Mouse (Mus musculus): ENCODE results near the gene Akirin1. TPM values are rescaled to one million over a fixed set of nuclear protein-coding genes. Genes with fewer than 3 reads are reported as not detected.

Gene Akirin1
- total and polyA plus RNA-seq, 3 experiments = 27.9 to 52.1 (median 35.6) TPM

DNA sequence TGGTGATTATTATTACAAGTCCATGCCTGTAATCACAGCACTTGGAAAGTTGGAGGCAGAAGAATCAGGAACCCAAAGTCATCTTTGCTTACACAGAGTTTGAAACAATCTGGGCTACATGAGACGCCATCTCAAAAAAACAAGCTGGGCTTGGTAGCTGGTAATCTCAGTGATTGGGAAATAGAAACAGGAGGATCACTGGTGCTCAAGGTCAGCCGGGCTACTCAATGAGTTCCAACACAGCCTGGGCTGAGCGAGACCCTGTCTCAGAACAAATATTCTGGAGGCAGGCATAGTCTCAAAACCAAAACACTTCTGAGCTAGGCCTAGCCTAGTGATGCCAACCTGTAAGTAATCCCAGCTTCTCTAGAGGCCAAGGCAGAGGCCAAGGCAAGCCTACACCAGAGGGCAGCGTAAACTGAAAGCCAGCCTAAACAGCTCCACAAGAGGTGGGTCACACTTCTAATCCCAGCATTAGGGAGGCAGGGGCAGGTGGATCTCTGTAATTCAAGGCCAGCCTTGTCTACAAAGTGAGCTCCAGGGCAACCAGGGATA lies 4.8 kb downstream of the Akirin1 start:
- peaks cover 9 to 56% of the 10 kb centered on the region in 2 experiments for H3K4me1 ChIP-seq (ENCODE audit: control insufficient read depth in 1 of 2, insufficient read depth in 2 of 2)
- TF ChIP-seq ETS1 (conservative IDR thresholded peaks at IDR 0.05; ENCODE audit: low read depth, low read length) = no peak
- TF ChIP-seq CTCF (conservative IDR thresholded peaks at IDR 0.05 in 1 of 2, IDR thresholded peaks at IDR 0.05 in 1 of 2; ENCODE audit: low read depth in 2 of 2, low read length in 2 of 2) = peak in 1 of 2 experiments; percentile 30; a peak in 2 of 4 replicates

DNA sequence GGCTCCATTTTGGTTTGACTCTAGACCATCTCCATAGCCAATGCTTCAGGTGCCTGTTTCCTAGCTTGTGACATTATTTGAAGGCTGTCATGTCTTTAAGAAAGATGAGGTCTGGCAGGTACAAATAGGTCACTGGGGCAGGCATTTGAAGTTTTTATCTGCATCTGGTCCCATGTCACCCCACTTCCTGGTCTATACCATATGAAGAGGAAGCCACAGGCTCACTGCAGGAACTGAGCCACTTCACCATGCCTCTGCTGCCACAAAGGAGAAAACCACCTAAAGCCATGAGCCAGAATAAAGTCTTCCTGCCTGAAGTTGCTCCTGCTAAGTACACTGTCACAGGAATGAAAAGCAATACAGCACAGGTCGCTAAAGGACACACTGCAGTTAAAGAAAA lies 7.3 kb downstream of the Akirin1 start:
- Histone ChIP-seq H3K79me2 (replicated peaks; ENCODE audit: control insufficient read depth, extremely low read depth, insufficient read depth, poor library complexity, severe bottlenecking) (peaks cover 62% of the 10 kb centered on the region), H3K27me3 (replicated peaks) (no peaks in the 10 kb centered on the region), H3K36me3 (replicated peaks in 1 of 2; ENCODE audit: control insufficient read depth in 1 of 2, insufficient read depth in 1 of 2, low read length in 1 of 2) (peaks cover 22 to 60% of the 10 kb centered on the region in 2 experiments), H3K9ac (ENCODE audit: insufficient read depth, low read depth) (no peak overlapping the region), H3K4me2 (ENCODE audit: insufficient read depth, low read depth, poor library complexity, severe bottlenecking) (no peak overlapping the region), H3K9me3 (replicated peaks; ENCODE audit: low read length) (no peaks in the 10 kb centered on the region), H3K4me1 (ENCODE audit: control insufficient read depth in 1 of 2, insufficient read depth in 2 of 2) (peaks cover 21 to 73% of the 10 kb centered on the region in 2 experiments), H3K27ac (ENCODE audit: insufficient read depth, low read depth) (no peak overlapping the region), H3K4me3 (replicated peaks in 1 of 3; ENCODE audit: low read depth in 2 of 3, low read length in 2 of 3, poor library complexity in 1 of 3) (no peak overlapping the region)
- TF ChIP-seq POLR2A (IDR thresholded peaks at IDR 0.05; ENCODE audit: low read depth, low read length) = no peak
- TF ChIP-seq EP300 (IDR thresholded peaks at IDR 0.05; ENCODE audit: low read length) = no peak
- no peak for TF ChIP-seq MAX (IDR thresholded peaks at IDR 0.05; ENCODE audit: low read length)
- no peak for TF ChIP-seq NRF1 (IDR thresholded peaks at IDR 0.05; ENCODE audit: low read depth, low read length)
- TF ChIP-seq SIN3A (IDR thresholded peaks at IDR 0.05; ENCODE audit: low read length) = no peak
- no peak for TF ChIP-seq ZC3H11A (IDR thresholded peaks at IDR 0.05; ENCODE audit: low read depth, low read length)
- no peak for TF ChIP-seq JUN (IDR thresholded peaks at IDR 0.05; ENCODE audit: insufficient read depth, low read depth, low read length)
- TF ChIP-seq HCFC1 (IDR thresholded peaks at IDR 0.05; ENCODE audit: low read depth, low read length) = no peak
- TF ChIP-seq UBTF (IDR thresholded peaks at IDR 0.05; ENCODE audit: low read depth, low read length) = no peak
- TF ChIP-seq NELFE (IDR thresholded peaks at IDR 0.05; ENCODE audit: low read depth, low read length) = no peak
- dilution Hi-C loops (cut with MboI; ENCODE audit: extremely low pct_ligation_motif_present, extremely low pct_unique_long_range_greater_than_20kb, low sequenced_read_pairs) (no loop called here), in situ Hi-C loops (cut with MboI; ENCODE audit: low pct_ligation_motif_present, low pct_unique_long_range_greater_than_20kb, low sequenced_read_pairs) (no loop called here)
- DNase-seq (ENCODE audit: extremely low read depth) = no peak

More for the DNA sequence above, 4.8 kb downstream of the Akirin1 start:
- no peaks in the 10 kb centered on the region for H3K9me3 ChIP-seq (replicated peaks; ENCODE audit: low read length)
- dilution Hi-C loops (cut with MboI; ENCODE audit: extremely low pct_ligation_motif_present, extremely low pct_unique_long_range_greater_than_20kb, low sequenced_read_pairs) (no loop called here), in situ Hi-C loops (cut with MboI; ENCODE audit: low pct_ligation_motif_present, low pct_unique_long_range_greater_than_20kb, low sequenced_read_pairs) (no loop called here)
- no peak overlapping the region for H3K27ac ChIP-seq (ENCODE audit: insufficient read depth, low read depth)
- no peak for DNase-seq (ENCODE audit: extremely low read depth)
- no peak overlapping the region for H3K4me2 ChIP-seq (ENCODE audit: insufficient read depth, low read depth, poor library complexity, severe bottlenecking)
- H3K27me3 ChIP-seq (replicated peaks) = no peaks in the 10 kb centered on the region
- no peak overlapping the region for H3K9ac ChIP-seq (ENCODE audit: insufficient read depth, low read depth)
- H3K4me3 ChIP-seq (replicated peaks in 1 of 3; ENCODE audit: low read depth in 2 of 3, low read length in 2 of 3, poor library complexity in 1 of 3) = no peak overlapping the region
- H3K36me3 ChIP-seq (replicated peaks in 1 of 2; ENCODE audit: control insufficient read depth in 1 of 2, insufficient read depth in 1 of 2, low read length in 1 of 2) = peaks cover 10 to 40% of the 10 kb centered on the region in 2 experiments
- H3K79me2 ChIP-seq (replicated peaks; ENCODE audit: control insufficient read depth, extremely low read depth, insufficient read depth, poor library complexity, severe bottlenecking) = peaks cover 78% of the 10 kb centered on the region

DNA sequence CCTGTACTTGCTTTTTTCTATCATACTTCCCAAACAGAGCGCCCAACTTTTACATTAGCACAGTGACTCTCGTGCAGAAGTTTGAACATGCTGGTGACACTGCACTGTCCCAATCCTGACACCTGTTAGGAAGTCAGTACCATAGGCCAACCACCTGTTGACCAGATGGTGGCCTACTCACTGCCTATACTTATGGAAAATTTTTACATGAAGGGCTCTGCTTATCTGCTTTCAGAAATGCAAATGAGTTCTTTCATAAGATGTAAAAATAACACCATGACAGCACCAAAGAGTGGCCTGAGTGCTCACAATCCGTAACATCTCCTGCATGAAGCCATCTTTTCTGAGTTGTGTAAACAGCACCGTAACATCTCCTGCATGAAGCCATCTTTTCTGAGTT lies 11.4 kb downstream of the Akirin1 start:
- H3K36me3 ChIP-seq (replicated peaks in 1 of 2; ENCODE audit: control insufficient read depth in 1 of 2, insufficient read depth in 1 of 2, low read length in 1 of 2) = peaks cover 39 to 70% of the 10 kb centered on the region in 2 experiments
- dilution Hi-C loops (cut with MboI; ENCODE audit: extremely low pct_ligation_motif_present, extremely low pct_unique_long_range_greater_than_20kb, low sequenced_read_pairs) = no loop called here
- TF ChIP-seq CTCF (conservative IDR thresholded peaks at IDR 0.05 in 1 of 2, IDR thresholded peaks at IDR 0.05 in 1 of 2; ENCODE audit: low read depth in 2 of 2, low read length in 2 of 2) (peak in 1 of 2 experiments; percentile 5; a peak in 1 of 4 replicates), IRF4 (IDR thresholded peaks at IDR 0.05; ENCODE audit: low read depth, low read length) (peak; percentile 61; the same call in 1 of the 2 replicates), MYC (IDR thresholded peaks at IDR 0.05; ENCODE audit: low read depth, low read length) (peak; percentile 58; the same call in 1 of the 2 replicates), JUN (IDR thresholded peaks at IDR 0.05; ENCODE audit: insufficient read depth, low read depth, low read length) (peak; percentile 71), ZNF384 (IDR thresholded peaks at IDR 0.05; ENCODE audit: low read depth, low read length) (no peak), ETS1 (conservative IDR thresholded peaks at IDR 0.05; ENCODE audit: low read depth, low read length) (peak; percentile 91), ZMIZ1 (IDR thresholded peaks at IDR 0.05; ENCODE audit: low read depth, low read length) (no peak), POLR2AphosphoS2 (IDR thresholded peaks at IDR 0.05; ENCODE audit: low read depth, low read length) (no peak), MAX (IDR thresholded peaks at IDR 0.05; ENCODE audit: low read length) (peak; percentile 69), SIN3A (IDR thresholded peaks at IDR 0.05; ENCODE audit: low read length) (peak; percentile 83), EP300 (IDR thresholded peaks at IDR 0.05; ENCODE audit: low read length) (peak; percentile 84), HCFC1 (IDR thresholded peaks at IDR 0.05; ENCODE audit: low read depth, low read length) (no peak), E2F4 (IDR thresholded peaks at IDR 0.05; ENCODE audit: insufficient replicate concordance, low read depth, low read length) (no peak), TCF12 (IDR thresholded peaks at IDR 0.05; ENCODE audit: low read depth, low read length) (peak; percentile 97), JUND (conservative IDR thresholded peaks at IDR 0.05; ENCODE audit: low read depth, low read length) (peak; percentile 56; the same call in 1 of the 2 replicates), MXI1 (IDR thresholded peaks at IDR 0.05; ENCODE audit: low read depth, low read length) (peak; percentile 48; the same call in 1 of the 2 replicates), MEF2A (IDR thresholded peaks at IDR 0.05; ENCODE audit: borderline replicate concordance, low read depth, low read length) (peak; percentile 94), RCOR1 (conservative IDR thresholded peaks at IDR 0.05; ENCODE audit: low read depth, low read length) (peak; percentile 81; the same call in 1 of the 2 replicates), TBP (conservative IDR thresholded peaks at IDR 0.05; ENCODE audit: low read depth, low read length) (no peak)

More for the DNA sequence above, 11.4 kb downstream of the Akirin1 start:
- Histone ChIP-seq H3K4me3 (replicated peaks in 1 of 3; ENCODE audit: low read depth in 2 of 3, low read length in 2 of 3, poor library complexity in 1 of 3) (no peak overlapping the region), H3K9me3 (replicated peaks; ENCODE audit: low read length) (no peaks in the 10 kb centered on the region), H3K4me1 (ENCODE audit: control insufficient read depth in 1 of 2, insufficient read depth in 2 of 2) (peaks cover 12 to 53% of the 10 kb centered on the region in 2 experiments), H3K79me2 (replicated peaks; ENCODE audit: control insufficient read depth, extremely low read depth, insufficient read depth, poor library complexity, severe bottlenecking) (peaks cover 24% of the 10 kb centered on the region), H3K27ac (ENCODE audit: insufficient read depth, low read depth) (peak overlapping the region; percentile 83), H3K27me3 (replicated peaks) (no peaks in the 10 kb centered on the region), H3K9ac (ENCODE audit: insufficient read depth, low read depth) (no peak overlapping the region), H3K4me2 (ENCODE audit: insufficient read depth, low read depth, poor library complexity, severe bottlenecking) (peak overlapping the region; percentile 64)
- in situ Hi-C loops (cut with MboI; ENCODE audit: low pct_ligation_motif_present, low pct_unique_long_range_greater_than_20kb, low sequenced_read_pairs) = no loop called here
- peak; percentile 79 for DNase-seq (ENCODE audit: extremely low read depth)

All from CH12.LX (cell line).